Mouse (Mus musculus): ENCODE results near the gene Psmd14. TPM values are rescaled to one million over a fixed set of nuclear protein-coding genes. Genes with fewer than 3 reads are reported as not detected.

Psmd14 gene
- 179 and 183 TPM in 2 replicates for polyA plus RNA-seq (2015; fragmentation: Nextera tagmentation; extraction: Ambion mirVana)

DNA sequence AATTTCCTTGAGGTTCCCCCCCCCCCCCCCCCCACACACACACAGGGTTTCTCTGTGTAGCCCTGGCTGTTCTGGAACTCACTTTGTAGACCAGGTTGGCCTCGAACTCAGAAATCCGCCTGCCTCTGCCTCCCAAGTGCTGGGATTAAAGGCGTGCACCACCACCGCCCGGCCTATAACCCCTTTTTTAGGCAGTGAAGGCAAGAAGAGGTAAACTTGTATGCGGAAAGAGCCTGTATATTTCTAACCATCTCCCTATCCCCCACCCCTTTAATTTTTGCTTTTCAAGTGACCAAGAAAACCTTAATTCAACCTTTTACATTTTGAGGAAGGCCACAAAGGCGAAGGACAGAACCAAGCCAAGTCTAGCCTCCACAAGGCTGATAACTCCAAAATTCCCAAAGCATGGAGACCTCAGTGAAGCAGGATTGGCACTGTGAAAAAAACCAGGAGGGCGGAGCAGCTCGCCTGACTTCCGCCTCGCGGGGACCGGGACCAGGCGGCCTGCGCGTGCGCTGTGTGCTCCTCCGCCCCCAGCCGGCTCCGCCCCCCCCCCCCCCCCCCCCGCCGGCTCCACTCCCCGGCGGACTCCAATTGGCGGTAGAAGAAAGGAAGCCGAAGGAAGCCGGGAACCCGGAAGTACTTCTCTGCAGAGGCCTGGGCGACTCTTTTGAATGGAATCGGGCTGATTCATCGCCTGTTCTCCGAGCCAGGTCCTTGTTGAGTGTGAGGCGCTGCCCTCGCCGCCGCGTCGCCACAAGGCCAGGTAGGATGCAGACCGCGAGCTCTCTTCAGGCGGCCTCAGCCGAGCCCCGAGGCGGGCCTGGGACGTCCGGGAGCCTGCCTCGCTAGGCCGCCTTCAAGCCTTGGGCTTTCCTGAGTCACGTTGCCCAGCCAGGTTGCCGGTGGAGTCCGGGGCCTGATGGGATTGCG is at the start of gene Psmd14:
Psmd14 (plus strand) TSS at position 587 of the 933 bp plus-strand sequence.
- H3K4me1 ChIP-seq (ENCODE audit: control insufficient read depth, insufficient read depth, low read depth, low read length): peaks cover 7% of the 10 kb centered on the region
- peak within 1 kb of the TSS; percentile 91 for H3K27ac ChIP-seq (ENCODE audit: low read depth, low read length)
- H3K36me3 ChIP-seq (ENCODE audit: control insufficient read depth, insufficient read depth, low read length): no peaks in the 10 kb centered on the region
- H3K9ac ChIP-seq (ENCODE audit: low read depth, low read length): peak within 1 kb of the TSS; percentile 98
- peak within 1 kb of the TSS; percentile 90 for H3K4me2 ChIP-seq (ENCODE audit: low read length)
- H3K27me3 ChIP-seq (replicated peaks; ENCODE audit: control insufficient read depth, insufficient read depth, low read length): no peaks in the 10 kb centered on the region
- peak; percentile 98 for ATAC-seq
- H3K4me3 ChIP-seq (ENCODE audit: low read length): peak within 1 kb of the TSS; percentile 98
- WGBS: 5% methylated on average over 40 of the region's 52 CpGs
- H3K9me3 ChIP-seq (ENCODE audit: control insufficient read depth, low read length): no peaks in the 10 kb centered on the region

DNA sequence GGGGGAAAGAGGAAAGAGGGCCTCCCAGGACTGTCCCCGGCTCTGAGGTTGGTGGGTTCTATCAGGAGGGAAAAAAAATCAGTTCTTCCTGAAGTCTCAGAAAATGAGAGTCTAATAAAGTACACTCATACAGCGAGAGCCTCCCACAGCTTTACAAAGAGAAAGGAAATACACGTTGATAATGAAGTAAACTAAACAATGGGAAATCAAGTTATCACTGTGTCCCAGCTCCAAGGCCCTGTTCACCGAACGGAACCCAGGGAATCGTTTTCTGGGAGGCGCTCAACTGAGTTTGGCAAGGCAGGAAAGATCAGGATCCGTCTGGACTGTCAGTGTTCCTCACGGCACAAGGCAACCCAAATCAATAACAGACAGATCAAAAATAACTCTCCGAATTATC is 48.7 kb upstream of the Psmd14 start:
- Histone ChIP-seq H3K4me1 (ENCODE audit: control insufficient read depth, insufficient read depth, low read depth, low read length) (no peaks in the 10 kb centered on the region), H3K36me3 (ENCODE audit: control insufficient read depth, insufficient read depth, low read length) (no peaks in the 10 kb centered on the region), H3K27ac (ENCODE audit: low read depth, low read length) (no peak overlapping the region), H3K4me2 (ENCODE audit: low read length) (no peak overlapping the region), H3K9me3 (ENCODE audit: control insufficient read depth, low read length) (no peaks in the 10 kb centered on the region), H3K27me3 (replicated peaks; ENCODE audit: control insufficient read depth, insufficient read depth, low read length) (no peaks in the 10 kb centered on the region; the same call in 1 of the 2 replicates), H3K4me3 (ENCODE audit: low read length) (no peak overlapping the region), H3K9ac (ENCODE audit: low read depth, low read length) (no peak overlapping the region)
- ATAC-seq: no peak
- 72% methylated on average over 10 of the region's 10 CpGs for WGBS

DNA sequence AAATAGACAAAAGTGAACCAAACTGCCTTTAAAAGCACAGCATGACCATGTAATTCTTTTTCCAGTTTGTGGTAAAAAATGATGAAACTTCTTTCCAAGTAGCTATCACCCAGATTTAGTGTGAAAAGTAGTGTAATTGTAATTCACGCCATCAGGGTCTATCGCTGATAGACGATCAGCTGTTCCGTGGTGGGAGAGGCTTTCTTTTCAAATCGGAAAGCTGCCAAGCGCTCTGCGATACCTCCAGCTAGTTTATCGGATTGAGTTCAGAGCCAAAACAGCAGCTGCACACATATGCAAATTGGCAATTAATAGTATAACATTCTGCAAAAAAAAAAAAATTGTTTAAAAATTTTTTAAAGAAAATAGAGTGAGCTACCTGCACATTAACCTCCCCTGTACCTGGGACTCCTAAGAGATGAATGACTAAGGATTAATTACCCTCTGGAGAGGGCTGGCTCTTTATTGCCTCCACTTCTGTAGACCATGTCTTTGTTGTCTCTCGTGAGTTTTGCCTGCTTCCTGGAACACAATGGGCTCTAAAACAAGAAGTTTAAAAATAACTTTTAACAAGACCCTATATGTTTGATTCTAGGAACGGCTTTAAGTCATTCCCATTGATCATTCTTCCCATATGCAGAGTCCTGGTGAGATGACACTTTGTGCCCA is 47.8 kb upstream of the Psmd14 start:
- ATAC-seq: no peak
- Histone ChIP-seq H3K27ac (ENCODE audit: low read depth, low read length) (no peak overlapping the region), H3K9me3 (ENCODE audit: control insufficient read depth, low read length) (no peaks in the 10 kb centered on the region), H3K4me1 (ENCODE audit: control insufficient read depth, insufficient read depth, low read depth, low read length) (no peaks in the 10 kb centered on the region), H3K36me3 (ENCODE audit: control insufficient read depth, insufficient read depth, low read length) (no peaks in the 10 kb centered on the region), H3K9ac (ENCODE audit: low read depth, low read length) (no peak overlapping the region), H3K4me2 (ENCODE audit: low read length) (peak overlapping the region; percentile 5; the same call in 1 of the 2 replicates), H3K27me3 (replicated peaks; ENCODE audit: control insufficient read depth, insufficient read depth, low read length) (no peaks in the 10 kb centered on the region; the same call in 1 of the 2 replicates), H3K4me3 (ENCODE audit: low read length) (no peak overlapping the region)
- 48% methylated on average over 10 of the region's 10 CpGs for WGBS

DNA sequence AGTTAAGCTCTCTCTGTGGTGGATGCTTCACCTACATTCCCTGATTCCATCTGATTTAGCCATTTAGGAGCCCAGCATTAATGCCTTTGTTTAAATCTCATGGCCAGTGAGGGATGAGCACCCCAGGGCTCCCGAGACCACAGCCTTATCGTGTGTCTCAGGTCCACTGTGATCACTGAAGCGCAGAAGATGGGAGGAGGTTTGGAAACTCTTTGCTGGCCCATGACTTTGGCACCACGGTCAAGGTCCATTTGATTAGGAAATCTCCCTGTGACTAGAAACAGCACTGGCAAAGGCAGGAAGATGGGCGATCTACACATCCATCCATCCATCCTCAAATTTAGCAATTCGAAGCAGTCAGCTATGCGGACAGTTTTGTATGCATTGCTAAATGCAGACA is 44.1 kb upstream of the Psmd14 start:
- H3K36me3 ChIP-seq (ENCODE audit: control insufficient read depth, insufficient read depth, low read length): no peaks in the 10 kb centered on the region
- no peak overlapping the region for H3K27ac ChIP-seq (ENCODE audit: low read depth, low read length)
- ATAC-seq: no peak
- no peaks in the 10 kb centered on the region for H3K4me1 ChIP-seq (ENCODE audit: control insufficient read depth, insufficient read depth, low read depth, low read length)
- H3K9ac ChIP-seq (ENCODE audit: low read depth, low read length): no peak overlapping the region
- WGBS: 87% methylated on average over 7 of the region's 7 CpGs
- no peak overlapping the region for H3K4me2 ChIP-seq (ENCODE audit: low read length)
- H3K9me3 ChIP-seq (ENCODE audit: control insufficient read depth, low read length): no peaks in the 10 kb centered on the region
- H3K27me3 ChIP-seq (replicated peaks; ENCODE audit: control insufficient read depth, insufficient read depth, low read length): no peaks in the 10 kb centered on the region
- H3K4me3 ChIP-seq (ENCODE audit: low read length): no peak overlapping the region

DNA sequence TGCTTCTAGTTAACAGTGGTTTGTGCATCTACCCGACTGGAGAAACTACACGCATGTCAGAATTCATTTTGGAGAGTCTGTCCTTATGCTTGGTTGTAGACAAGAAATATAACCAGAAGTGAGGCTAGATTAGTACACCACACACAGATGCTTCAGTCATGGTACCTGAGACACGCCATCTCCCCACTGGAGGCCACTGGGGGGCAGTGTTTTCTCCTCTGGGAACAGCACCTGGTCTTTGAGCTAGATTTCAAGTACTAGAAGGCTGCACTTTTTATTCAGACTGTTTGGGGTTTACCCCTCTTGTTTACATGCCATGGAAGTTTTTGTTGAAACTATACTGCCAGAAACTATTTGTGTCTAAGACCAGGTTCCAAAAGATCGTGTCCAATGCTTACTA is 43.2 kb upstream of the Psmd14 start:
- 35% methylated on average over 4 of the region's 4 CpGs for WGBS
- H3K9me3 ChIP-seq (ENCODE audit: control insufficient read depth, low read length): no peaks in the 10 kb centered on the region
- H3K4me3 ChIP-seq (ENCODE audit: low read length): no peak overlapping the region
- no peaks in the 10 kb centered on the region for H3K36me3 ChIP-seq (ENCODE audit: control insufficient read depth, insufficient read depth, low read length)
- no peak overlapping the region for H3K9ac ChIP-seq (ENCODE audit: low read depth, low read length)
- H3K27me3 ChIP-seq (replicated peaks; ENCODE audit: control insufficient read depth, insufficient read depth, low read length): no peaks in the 10 kb centered on the region
- ATAC-seq: no peak
- H3K4me2 ChIP-seq (ENCODE audit: low read length): no peak overlapping the region
- H3K4me1 ChIP-seq (ENCODE audit: control insufficient read depth, insufficient read depth, low read depth, low read length): no peaks in the 10 kb centered on the region
- no peak overlapping the region for H3K27ac ChIP-seq (ENCODE audit: low read depth, low read length)

DNA sequence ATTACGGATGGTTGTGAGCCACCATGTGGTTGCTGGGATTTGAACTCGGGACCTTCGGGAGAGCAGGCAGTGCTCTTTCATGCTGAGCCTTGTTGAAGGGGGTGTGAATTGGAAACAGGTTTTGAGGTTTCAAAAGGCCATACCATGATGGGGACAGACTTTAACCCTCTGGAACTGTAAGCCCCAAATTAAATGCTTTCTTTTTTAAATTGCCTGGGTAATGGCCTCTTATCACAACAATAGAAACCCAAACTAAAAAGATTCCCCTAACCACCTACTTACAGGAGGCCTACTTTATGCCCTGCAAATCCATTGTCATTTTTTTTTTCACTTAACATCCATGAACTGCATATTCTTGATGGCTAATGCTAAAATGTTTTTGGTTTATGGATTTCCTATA is 36.9 kb upstream of the Psmd14 start:
- no peak overlapping the region for H3K4me2 ChIP-seq (ENCODE audit: low read length)
- H3K27me3 ChIP-seq (replicated peaks; ENCODE audit: control insufficient read depth, insufficient read depth, low read length): no peaks in the 10 kb centered on the region
- ATAC-seq: no peak
- H3K4me3 ChIP-seq (ENCODE audit: low read length): no peak overlapping the region
- no peaks in the 10 kb centered on the region for H3K9me3 ChIP-seq (ENCODE audit: control insufficient read depth, low read length)
- no peak overlapping the region for H3K27ac ChIP-seq (ENCODE audit: low read depth, low read length)
- H3K9ac ChIP-seq (ENCODE audit: low read depth, low read length): no peak overlapping the region
- no peaks in the 10 kb centered on the region for H3K36me3 ChIP-seq (ENCODE audit: control insufficient read depth, insufficient read depth, low read length)
- 97% methylated on average over 3 of the region's 3 CpGs for WGBS
- H3K4me1 ChIP-seq (ENCODE audit: control insufficient read depth, insufficient read depth, low read depth, low read length): no peaks in the 10 kb centered on the region

DNA sequence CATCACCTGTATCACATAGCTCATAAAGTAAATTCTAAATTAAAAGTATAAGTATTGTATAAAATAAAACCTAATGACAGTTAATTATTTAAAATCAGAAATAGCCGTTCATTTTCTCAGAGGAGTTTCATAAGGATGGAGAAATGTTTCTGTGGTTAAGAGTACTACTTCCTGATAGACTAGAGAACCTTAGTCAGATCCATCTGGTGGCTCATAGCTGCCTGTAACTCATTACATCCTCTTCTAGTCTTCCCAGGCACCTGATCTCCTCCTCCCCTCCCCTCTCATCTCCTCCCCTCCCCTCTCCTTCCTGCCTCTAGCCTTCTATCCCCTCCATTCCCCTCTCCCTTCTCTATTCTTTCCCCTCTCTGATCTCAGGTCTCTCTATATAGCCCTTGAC is 29.9 kb upstream of the Psmd14 start:
- Histone ChIP-seq H3K36me3 (ENCODE audit: control insufficient read depth, insufficient read depth, low read length) (no peaks in the 10 kb centered on the region), H3K9ac (ENCODE audit: low read depth, low read length) (no peak overlapping the region), H3K4me2 (ENCODE audit: low read length) (no peak overlapping the region), H3K27ac (ENCODE audit: low read depth, low read length) (no peak overlapping the region), H3K4me1 (ENCODE audit: control insufficient read depth, insufficient read depth, low read depth, low read length) (no peaks in the 10 kb centered on the region), H3K9me3 (ENCODE audit: control insufficient read depth, low read length) (no peaks in the 10 kb centered on the region), H3K4me3 (ENCODE audit: low read length) (no peak overlapping the region), H3K27me3 (replicated peaks; ENCODE audit: control insufficient read depth, insufficient read depth, low read length) (no peaks in the 10 kb centered on the region)
- 93% methylated on average over 1 of the region's 1 CpGs for WGBS
- no peak for ATAC-seq

DNA sequence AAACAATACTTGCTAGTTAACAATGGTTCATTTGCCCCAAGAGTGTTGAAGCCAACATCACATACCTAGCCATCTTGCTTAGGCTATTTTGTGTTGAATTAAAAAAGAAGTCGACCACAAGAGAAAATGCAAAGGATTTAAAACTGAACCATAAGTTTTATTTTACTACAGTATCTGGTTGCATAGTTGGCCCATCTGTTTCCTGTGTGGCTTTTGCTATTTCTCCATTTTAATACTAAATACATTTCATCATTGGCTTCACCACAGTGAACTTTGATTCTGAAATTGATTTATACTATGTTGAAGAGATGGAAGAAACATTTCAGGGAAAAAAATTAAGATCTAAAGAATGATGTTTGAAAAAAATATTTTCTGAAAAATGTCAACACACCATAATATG is 25.0 kb upstream of the Psmd14 start:
- ATAC-seq: no peak
- Histone ChIP-seq H3K4me2 (ENCODE audit: low read length) (no peak overlapping the region), H3K4me3 (ENCODE audit: low read length) (no peak overlapping the region)

DNA sequence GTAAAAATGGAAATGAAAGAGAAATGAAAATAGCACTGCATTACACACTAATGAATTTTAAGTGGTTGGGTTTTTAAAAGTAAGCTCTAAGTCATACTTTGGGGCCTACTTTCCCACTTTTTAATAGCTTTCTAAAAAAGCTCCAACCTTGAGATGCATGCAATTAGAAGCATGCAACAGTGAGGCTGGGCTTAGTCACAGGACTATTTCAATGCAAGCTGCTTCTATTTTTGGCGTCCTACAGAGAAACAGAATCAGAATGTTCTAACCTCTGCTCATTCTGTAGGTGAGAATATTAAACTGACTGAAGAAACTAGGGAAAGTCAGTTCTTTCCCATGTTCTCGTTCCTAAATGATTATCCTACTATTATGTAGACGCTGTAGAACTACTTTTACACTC is 22.4 kb upstream of the Psmd14 start:
- Histone ChIP-seq H3K9ac (ENCODE audit: low read depth, low read length) (no peak overlapping the region), H3K4me3 (ENCODE audit: low read length) (no peak overlapping the region), H3K4me2 (ENCODE audit: low read length) (no peak overlapping the region), H3K27ac (ENCODE audit: low read depth, low read length) (no peak overlapping the region), H3K27me3 (replicated peaks; ENCODE audit: control insufficient read depth, insufficient read depth, low read length) (no peaks in the 10 kb centered on the region), H3K9me3 (ENCODE audit: control insufficient read depth, low read length) (no peaks in the 10 kb centered on the region), H3K4me1 (ENCODE audit: control insufficient read depth, insufficient read depth, low read depth, low read length) (no peaks in the 10 kb centered on the region), H3K36me3 (ENCODE audit: control insufficient read depth, insufficient read depth, low read length) (no peaks in the 10 kb centered on the region)
- WGBS: 90% methylated on average over 3 of the region's 3 CpGs
- ATAC-seq: no peak

More for the DNA sequence above, 25.0 kb upstream of the Psmd14 start:
- no peaks in the 10 kb centered on the region for H3K4me1 ChIP-seq (ENCODE audit: control insufficient read depth, insufficient read depth, low read depth, low read length)
- no peak overlapping the region for H3K27ac ChIP-seq (ENCODE audit: low read depth, low read length)
- 88% methylated on average over 1 of the region's 1 CpGs for WGBS
- H3K9ac ChIP-seq (ENCODE audit: low read depth, low read length): no peak overlapping the region
- no peaks in the 10 kb centered on the region for H3K27me3 ChIP-seq (replicated peaks; ENCODE audit: control insufficient read depth, insufficient read depth, low read length)
- no peaks in the 10 kb centered on the region for H3K36me3 ChIP-seq (ENCODE audit: control insufficient read depth, insufficient read depth, low read length)
- H3K9me3 ChIP-seq (ENCODE audit: control insufficient read depth, low read length): no peaks in the 10 kb centered on the region
